Mouse (Mus musculus): ENCODE measurements around the gene Rasgrf2. TPM values are rescaled to one million over a fixed set of nuclear protein-coding genes. Genes with fewer than 3 reads are reported as not detected.

Gene Rasgrf2
- polyA plus RNA-seq, 1 experiment from 2014 or later, result 0.14 TPM

DNA sequence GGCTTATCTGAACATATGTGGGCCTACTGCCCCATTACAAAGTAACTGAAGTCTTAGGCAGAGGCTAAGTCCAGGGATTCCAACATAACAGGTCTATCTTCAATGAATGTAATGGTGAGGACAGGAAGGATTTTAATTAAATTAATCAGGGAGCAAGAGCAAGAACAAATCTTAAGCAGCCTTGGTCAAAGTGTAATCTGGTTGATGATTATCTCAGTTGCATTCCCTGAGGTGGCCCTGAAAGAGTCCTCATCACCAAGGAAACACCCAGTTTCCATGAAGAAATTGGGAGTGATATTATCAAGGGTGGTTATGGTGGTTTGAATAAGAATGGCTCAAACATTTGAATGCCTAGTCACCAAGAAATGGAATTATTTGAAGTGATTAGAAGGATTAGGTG, 62.8 kb downstream of the Rasgrf2 start:
- H3K4me1 ChIP-seq (ENCODE audit: control insufficient read depth, insufficient read depth, low read length), result no peaks in the 10 kb centered on the region
- H3K4me2 ChIP-seq (ENCODE audit: low read depth, low read length), result no peak overlapping the region
- no peak for ATAC-seq (ENCODE audit: low read depth)
- no peak overlapping the region for H3K27ac ChIP-seq (replicated peaks; ENCODE audit: low read depth, low read length)
- no peak overlapping the region for H3K9ac ChIP-seq (ENCODE audit: low read depth, low read length)
- H3K27me3 ChIP-seq (replicated peaks; ENCODE audit: control insufficient read depth, insufficient read depth, low read length), result no peaks in the 10 kb centered on the region
- H3K9me3 ChIP-seq (ENCODE audit: control insufficient read depth, low read length), result peaks cover 3% of the 10 kb centered on the region; the same call in 1 of the 2 replicates
- no peak overlapping the region for H3K4me3 ChIP-seq (ENCODE audit: low read depth, low read length)
- no peaks in the 10 kb centered on the region for H3K36me3 ChIP-seq (ENCODE audit: control insufficient read depth, insufficient read depth, low read length)
- no peak for DNase-seq (ENCODE audit: low spot score)

DNA sequence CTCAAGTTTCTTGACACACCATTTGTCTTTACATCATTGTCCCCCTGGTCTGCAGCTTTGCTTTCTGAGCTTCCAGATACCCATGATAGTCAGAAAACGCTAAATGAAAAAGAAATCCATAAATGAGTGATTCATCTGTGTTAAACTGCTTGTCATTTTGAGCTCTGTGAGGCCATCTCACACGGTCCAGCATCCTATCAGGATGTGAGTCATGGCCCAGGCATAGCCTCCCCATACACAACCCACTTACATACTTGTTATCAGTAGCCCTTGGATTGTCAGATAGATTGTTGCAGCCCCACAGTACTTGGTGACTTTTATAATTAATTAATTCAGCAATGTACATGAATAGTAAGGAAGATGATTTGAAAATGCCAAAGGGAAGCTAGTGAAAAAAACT, 63.6 kb downstream of the Rasgrf2 start:
- ATAC-seq (ENCODE audit: low read depth) (no peak), DNase-seq (ENCODE audit: low spot score) (no peak)
- Histone ChIP-seq H3K4me2 (ENCODE audit: low read depth, low read length) (no peak overlapping the region), H3K27me3 (replicated peaks; ENCODE audit: control insufficient read depth, insufficient read depth, low read length) (no peaks in the 10 kb centered on the region), H3K4me3 (ENCODE audit: low read depth, low read length) (no peak overlapping the region), H3K9me3 (ENCODE audit: control insufficient read depth, low read length) (no peaks in the 10 kb centered on the region; the same call in 1 of the 2 replicates), H3K9ac (ENCODE audit: low read depth, low read length) (no peak overlapping the region), H3K27ac (replicated peaks; ENCODE audit: low read depth, low read length) (no peak overlapping the region), H3K4me1 (ENCODE audit: control insufficient read depth, insufficient read depth, low read length) (no peaks in the 10 kb centered on the region), H3K36me3 (ENCODE audit: control insufficient read depth, insufficient read depth, low read length) (no peaks in the 10 kb centered on the region)
- 80% methylated on average over 2 of the region's 2 CpGs for WGBS

DNA sequence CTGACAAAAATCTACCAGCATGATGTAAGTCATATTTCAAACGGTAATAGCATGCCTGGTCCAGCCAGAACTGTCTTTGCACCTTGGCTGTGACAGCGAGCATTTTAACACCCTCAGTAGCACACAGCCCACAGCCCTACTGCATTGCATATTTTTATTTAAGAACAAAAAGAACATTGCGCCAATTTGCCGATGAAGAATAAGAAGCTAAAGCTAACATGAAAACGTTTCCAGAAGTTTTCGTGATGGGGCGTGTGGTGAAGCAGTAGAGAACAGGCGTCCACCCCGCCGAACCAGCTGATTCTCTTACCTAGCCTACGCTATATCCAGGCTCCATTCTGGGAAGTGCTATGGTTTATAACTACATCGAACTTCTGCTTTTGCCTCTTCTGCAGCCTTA, 77.7 kb downstream of the Rasgrf2 start:
- WGBS, result 92% methylated on average over 12 of the region's 12 CpGs
- Histone ChIP-seq H3K4me2 (ENCODE audit: low read depth, low read length) (no peak overlapping the region), H3K27ac (replicated peaks; ENCODE audit: low read depth, low read length) (no peak overlapping the region), H3K36me3 (ENCODE audit: control insufficient read depth, insufficient read depth, low read length) (no peaks in the 10 kb centered on the region), H3K9ac (ENCODE audit: low read depth, low read length) (no peak overlapping the region), H3K9me3 (ENCODE audit: control insufficient read depth, low read length) (no peaks in the 10 kb centered on the region), H3K27me3 (replicated peaks; ENCODE audit: control insufficient read depth, insufficient read depth, low read length) (no peaks in the 10 kb centered on the region), H3K4me1 (ENCODE audit: control insufficient read depth, insufficient read depth, low read length) (no peaks in the 10 kb centered on the region), H3K4me3 (ENCODE audit: low read depth, low read length) (no peak overlapping the region)
- DNase-seq (ENCODE audit: low spot score) (no peak), ATAC-seq (ENCODE audit: low read depth) (no peak)

DNA sequence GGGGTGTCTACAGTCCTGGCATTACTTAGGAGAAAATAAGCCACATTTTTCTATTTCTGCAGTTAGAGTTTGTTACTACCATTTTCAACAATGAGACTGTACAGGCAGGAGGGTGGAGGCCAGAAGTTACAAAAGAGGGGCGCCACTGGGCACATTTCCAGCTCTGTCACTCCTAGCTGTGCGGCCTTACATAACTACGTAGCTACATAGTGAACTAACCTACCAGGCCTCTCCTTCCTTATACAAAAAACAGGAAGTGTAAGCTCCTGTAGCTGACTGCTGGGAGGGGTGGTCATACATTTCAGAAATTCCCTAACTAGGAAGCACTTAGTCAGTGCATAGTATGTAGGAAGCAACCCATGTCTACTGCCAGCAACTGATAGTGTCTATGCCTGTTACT, 78.5 kb downstream of the Rasgrf2 start:
- Histone ChIP-seq H3K27me3 (replicated peaks; ENCODE audit: control insufficient read depth, insufficient read depth, low read length) (no peaks in the 10 kb centered on the region), H3K4me3 (ENCODE audit: low read depth, low read length) (no peak overlapping the region), H3K4me1 (ENCODE audit: control insufficient read depth, insufficient read depth, low read length) (no peaks in the 10 kb centered on the region), H3K27ac (replicated peaks; ENCODE audit: low read depth, low read length) (no peak overlapping the region), H3K4me2 (ENCODE audit: low read depth, low read length) (no peak overlapping the region), H3K36me3 (ENCODE audit: control insufficient read depth, insufficient read depth, low read length) (no peaks in the 10 kb centered on the region), H3K9ac (ENCODE audit: low read depth, low read length) (no peak overlapping the region), H3K9me3 (ENCODE audit: control insufficient read depth, low read length) (no peaks in the 10 kb centered on the region)
- WGBS, result 84% methylated on average over 3 of the region's 3 CpGs
- ATAC-seq (ENCODE audit: low read depth) (no peak), DNase-seq (ENCODE audit: low spot score) (no peak)

DNA sequence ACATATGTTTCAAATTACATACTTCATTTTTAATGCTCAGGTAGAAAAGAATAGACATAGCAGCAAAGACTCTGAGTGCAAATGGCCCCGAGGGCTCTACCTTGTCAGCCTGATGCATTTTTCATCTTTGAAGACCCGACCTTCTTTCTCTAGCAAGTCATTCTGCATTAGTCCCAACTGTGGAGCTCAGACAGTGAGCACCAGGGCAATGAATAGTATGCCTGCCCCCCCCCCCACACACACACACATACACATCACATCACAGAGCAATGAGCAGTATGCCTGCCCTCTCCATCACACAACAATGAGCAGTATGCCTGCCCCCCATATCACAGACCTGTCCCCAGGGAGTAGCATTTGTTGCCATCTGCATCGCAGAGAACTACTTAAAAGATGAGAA, 80.2 kb downstream of the Rasgrf2 start:
- H3K9me3 ChIP-seq (ENCODE audit: control insufficient read depth, low read length), result no peaks in the 10 kb centered on the region
- no peak overlapping the region for H3K4me2 ChIP-seq (ENCODE audit: low read depth, low read length)
- WGBS, result 33% methylated on average over 3 of the region's 3 CpGs
- no peak overlapping the region for H3K9ac ChIP-seq (ENCODE audit: low read depth, low read length)
- DNase-seq (ENCODE audit: low spot score), result no peak
- no peak overlapping the region for H3K4me3 ChIP-seq (ENCODE audit: low read depth, low read length)
- ATAC-seq (ENCODE audit: low read depth), result no peak; the same call in 1 of the 2 replicates
- H3K4me1 ChIP-seq (ENCODE audit: control insufficient read depth, insufficient read depth, low read length), result no peaks in the 10 kb centered on the region
- H3K27ac ChIP-seq (replicated peaks; ENCODE audit: low read depth, low read length), result no peak overlapping the region
- no peaks in the 10 kb centered on the region for H3K27me3 ChIP-seq (replicated peaks; ENCODE audit: control insufficient read depth, insufficient read depth, low read length)
- H3K36me3 ChIP-seq (ENCODE audit: control insufficient read depth, insufficient read depth, low read length), result no peaks in the 10 kb centered on the region

DNA sequence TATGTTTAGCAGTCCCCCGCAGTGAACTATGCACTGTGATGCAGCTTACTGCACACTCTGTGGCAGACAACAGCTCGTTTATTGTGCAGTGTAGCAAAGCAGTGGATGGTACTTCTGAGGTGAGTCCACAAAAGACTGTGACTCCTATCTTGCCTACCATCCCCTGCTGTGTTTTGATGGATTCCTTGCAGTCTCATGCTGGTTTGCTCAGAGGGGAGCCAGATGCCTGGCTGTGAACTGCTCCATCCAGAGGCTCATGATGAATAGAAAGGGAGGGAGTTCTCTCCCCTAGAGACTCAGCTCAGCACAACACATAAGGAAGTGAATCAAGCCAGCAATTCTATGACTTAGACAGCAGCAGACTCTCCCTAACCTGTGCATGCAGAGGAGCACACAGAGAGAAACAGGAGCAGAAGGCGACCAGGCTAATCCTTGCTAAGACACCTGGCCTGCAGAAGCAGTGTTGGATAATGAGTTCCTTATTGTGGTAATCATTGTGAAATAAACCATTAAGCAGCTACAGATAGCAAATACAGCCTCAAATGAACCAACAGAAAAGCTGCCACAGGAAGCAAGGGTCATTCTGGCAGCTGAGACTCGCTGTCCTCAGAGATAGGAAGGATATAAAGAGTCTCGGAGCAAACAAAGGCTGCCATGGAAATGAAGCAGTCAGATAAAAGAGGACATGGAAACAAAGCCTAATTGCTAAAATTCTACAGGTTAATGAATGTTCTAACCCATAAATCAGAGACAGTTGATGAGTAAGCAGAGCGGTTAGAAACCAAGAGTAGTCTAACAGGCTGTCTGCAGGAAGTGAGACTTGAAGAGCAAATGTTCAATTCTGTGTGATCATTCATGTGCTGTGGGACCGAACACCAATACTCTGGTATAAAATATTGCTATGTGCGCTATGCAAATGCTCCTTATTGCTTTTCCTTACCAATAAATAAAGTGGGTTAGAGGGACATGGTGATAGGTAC, 89.6 kb downstream of the Rasgrf2 start:
- DNase-seq (ENCODE audit: low spot score), result peak; percentile 13
- no peaks in the 10 kb centered on the region for H3K36me3 ChIP-seq (ENCODE audit: control insufficient read depth, insufficient read depth, low read length)

DNA sequence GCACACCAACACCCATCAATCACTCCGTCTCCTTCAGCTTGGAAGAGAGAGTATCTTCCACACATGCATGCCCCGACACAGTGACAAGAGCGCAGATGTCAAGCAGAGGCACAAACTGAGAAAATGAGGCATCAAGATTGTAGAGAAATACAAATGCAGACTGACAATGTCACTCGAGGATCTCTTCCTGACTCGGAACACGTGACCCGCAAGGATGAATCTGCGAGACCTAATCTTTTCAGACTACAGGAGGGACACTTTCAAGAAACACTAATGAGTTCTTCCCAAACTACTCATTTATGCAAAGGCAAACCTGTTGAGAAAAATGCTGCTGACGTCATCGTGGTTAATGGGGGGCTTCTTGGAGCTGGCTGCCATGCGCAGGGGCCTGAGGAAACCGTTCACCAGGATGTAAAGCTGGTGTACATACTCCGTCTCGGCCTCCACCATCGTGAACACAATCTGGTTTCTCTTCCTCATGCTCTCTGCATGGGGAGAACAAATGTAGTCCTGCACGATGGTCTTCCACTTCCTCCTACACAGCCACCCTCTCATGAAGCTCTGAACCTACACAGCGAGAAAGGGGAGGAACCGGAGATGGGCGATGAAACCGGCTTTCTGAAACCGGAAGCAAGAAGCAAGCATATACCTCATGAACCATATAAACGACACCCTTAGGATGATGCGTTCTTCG, 100.9 kb downstream of the Rasgrf2 start:
- Histone ChIP-seq H3K9me3 (ENCODE audit: control insufficient read depth, low read length) (no peaks in the 10 kb centered on the region), H3K4me3 (ENCODE audit: low read depth, low read length) (no peak overlapping the region), H3K9ac (ENCODE audit: low read depth, low read length) (no peak overlapping the region), H3K36me3 (ENCODE audit: control insufficient read depth, insufficient read depth, low read length) (no peaks in the 10 kb centered on the region), H3K4me2 (ENCODE audit: low read depth, low read length) (no peak overlapping the region), H3K27me3 (replicated peaks; ENCODE audit: control insufficient read depth, insufficient read depth, low read length) (no peaks in the 10 kb centered on the region), H3K27ac (replicated peaks; ENCODE audit: low read depth, low read length) (no peak overlapping the region), H3K4me1 (ENCODE audit: control insufficient read depth, insufficient read depth, low read length) (0 out of 2 replicates have a peak, but pooled peaks cover 3% of the 10 kb centered on the region)
- WGBS, result 90% methylated on average over 24 of the region's 24 CpGs
- no peak for DNase-seq (ENCODE audit: low spot score)
- no peak for ATAC-seq (ENCODE audit: low read depth)

More for the DNA sequence above, 89.6 kb downstream of the Rasgrf2 start:
- no peaks in the 10 kb centered on the region for H3K27me3 ChIP-seq (replicated peaks; ENCODE audit: control insufficient read depth, insufficient read depth, low read length)
- WGBS, result 54% methylated on average over 8 of the region's 8 CpGs
- H3K4me1 ChIP-seq (ENCODE audit: control insufficient read depth, insufficient read depth, low read length), result 0 out of 2 replicates have a peak, but pooled peaks cover 3% of the 10 kb centered on the region
- H3K27ac ChIP-seq (replicated peaks; ENCODE audit: low read depth, low read length), result no peak overlapping the region
- no peak overlapping the region for H3K4me2 ChIP-seq (ENCODE audit: low read depth, low read length)
- H3K9me3 ChIP-seq (ENCODE audit: control insufficient read depth, low read length), result no peaks in the 10 kb centered on the region
- no peak overlapping the region for H3K4me3 ChIP-seq (ENCODE audit: low read depth, low read length)
- H3K9ac ChIP-seq (ENCODE audit: low read depth, low read length), result no peak overlapping the region
- ATAC-seq (ENCODE audit: low read depth), result 0 out of 2 replicates have a peak, but pooled peaks have one; percentile 41

DNA sequence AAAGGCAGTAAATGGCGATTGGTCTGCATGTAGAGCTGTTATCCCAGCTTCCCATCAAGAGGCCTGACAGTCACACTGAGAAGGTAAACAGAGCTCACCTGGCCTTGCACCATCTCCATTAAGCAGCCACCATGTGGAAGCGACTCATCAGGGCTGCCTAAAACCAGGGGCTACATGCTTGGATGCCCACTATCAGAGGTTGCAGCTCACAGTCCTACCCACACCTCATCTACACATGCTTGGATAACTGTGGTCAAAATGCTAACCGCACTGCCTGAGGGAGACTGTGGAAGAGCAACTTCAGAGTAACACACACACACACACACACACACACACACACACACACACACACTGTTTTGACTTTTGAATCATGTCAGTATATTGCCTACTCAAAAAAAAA, 101.8 kb downstream of the Rasgrf2 start:
- ATAC-seq (ENCODE audit: low read depth), result no peak
- 69% methylated on average over 3 of the region's 3 CpGs for WGBS

More for the DNA sequence above, 101.8 kb downstream of the Rasgrf2 start:
- no peaks in the 10 kb centered on the region for H3K36me3 ChIP-seq (ENCODE audit: control insufficient read depth, insufficient read depth, low read length)
- no peak overlapping the region for H3K4me3 ChIP-seq (ENCODE audit: low read depth, low read length)
- H3K27me3 ChIP-seq (replicated peaks; ENCODE audit: control insufficient read depth, insufficient read depth, low read length), result no peaks in the 10 kb centered on the region
- H3K9me3 ChIP-seq (ENCODE audit: control insufficient read depth, low read length), result no peaks in the 10 kb centered on the region
- H3K9ac ChIP-seq (ENCODE audit: low read depth, low read length), result no peak overlapping the region
- no peak for DNase-seq (ENCODE audit: low spot score)
- H3K4me2 ChIP-seq (ENCODE audit: low read depth, low read length), result no peak overlapping the region
- 0 out of 2 replicates have a peak, but pooled peaks cover 3% of the 10 kb centered on the region for H3K4me1 ChIP-seq (ENCODE audit: control insufficient read depth, insufficient read depth, low read length)
- H3K27ac ChIP-seq (replicated peaks; ENCODE audit: low read depth, low read length), result no peak overlapping the region

Measured in embryonic facial prominence, embryonic 14.5 days (tissue).